9 mouse cellular contexts compared by ENCODE assay signal in genomic region chr13:83719635-83720291, GRCm38 (mm10).
DNase-seq lines count a peak whose midpoint lies in the region; ATAC-seq and TF ChIP-seq lines count a peak whose summit lies in the region.
"Had no signal": no experiment of that assay in that cellular context is flagged by ENCODE, and none has a peak within 500 bp of the region (broad histone marks: within the 10 kb centered on the region; RNA-seq: fewer than 3 reads in every experiment).

No protein-coding gene starts in this region.

- ATAC-seq in embryonic facial prominence, embryonic 11.5 days (replicated peaks; ENCODE audit: insufficient number of reproducible peaks, low FRiP score, low TSS enrichment, low read depth): no peak
- ATAC-seq in hindbrain, postnatal 0 days: no peak
- ATAC-seq in CD4-positive, CD25-positive, alpha-beta regulatory T cell, adult 4 months: no peak

- H3K4me2 ChIP-seq in embryonic facial prominence, embryonic 11.5 days (ENCODE audit: low read depth, low read length): no peak overlapping the region
- H3K4me2 ChIP-seq in hindbrain, postnatal 0 days (ENCODE audit: low read depth, low read length): peak overlapping the region; percentile 89

- 4% methylated on average over 24 of the region's 24 CpGs for WGBS in embryonic facial prominence, embryonic 11.5 days
- WGBS in hindbrain, postnatal 0 days: 8% methylated on average over 24 of the region's 24 CpGs
- 3% methylated on average over 24 of the region's 24 CpGs for WGBS in olfactory bulb, adult 2 months

- no peaks in the 10 kb centered on the region for H3K9me3 ChIP-seq in embryonic facial prominence, embryonic 11.5 days (replicated peaks; ENCODE audit: control insufficient read depth, low read length)
- no peaks in the 10 kb centered on the region for H3K9me3 ChIP-seq in hindbrain, postnatal 0 days (ENCODE audit: low read length)

- peak; percentile 45 to 58 for DNase-seq in layer of hippocampus, postnatal 14 days (ENCODE audit: low spot score in 2 of 2)
- DNase-seq in layer of hippocampus, adult 9-11 months: no peak
- DNase-seq in embryonic facial prominence, embryonic 11.5 days (ENCODE audit: low spot score): peak; percentile 26
- DNase-seq in hindbrain, postnatal 0 days (ENCODE audit: low spot score): peak; percentile 75
- DNase-seq in c-Kit-positive CD71-positive TER-119-positive erythroid progenitor cells, embryonic 14.5 days (ENCODE audit: low spot score): no peak
- DNase-seq in kidney, adult 8-10 months: no peak
- DNase-seq: gastrocnemius, postnatal 10 days had no signal

- H3K27me3 ChIP-seq in embryonic facial prominence, embryonic 11.5 days (ENCODE audit: control insufficient read depth, insufficient read depth, low read length): peaks cover 74% of the 10 kb centered on the region
- no peaks in the 10 kb centered on the region for H3K27me3 ChIP-seq in hindbrain, postnatal 0 days (ENCODE audit: insufficient read depth, low read length)

- H3K4me3 ChIP-seq in embryonic facial prominence, embryonic 11.5 days (ENCODE audit: low read depth, low read length): no peak overlapping the region
- peak overlapping the region; percentile 79 for H3K4me3 ChIP-seq in hindbrain, postnatal 0 days (ENCODE audit: low read length)
- peak overlapping the region; percentile 43 for H3K4me3 ChIP-seq in olfactory bulb, adult 2 months (ENCODE audit: insufficient read depth, low read depth, low read length)

- H3K4me1 ChIP-seq in embryonic facial prominence, embryonic 11.5 days (ENCODE audit: control insufficient read depth, insufficient read depth, low read length): no peaks in the 10 kb centered on the region
- H3K4me1 ChIP-seq in hindbrain, postnatal 0 days (ENCODE audit: insufficient read depth, low read length): peaks cover 7% of the 10 kb centered on the region; the same call in 1 of the 2 replicates
- H3K4me1 ChIP-seq in olfactory bulb, adult 2 months (ENCODE audit: control insufficient read depth, insufficient read depth, low read length): no peaks in the 10 kb centered on the region

- TF ChIP-seq CTCF in hindbrain, postnatal 0 days (IDR thresholded peaks at IDR 0.05; ENCODE audit: low read depth): no peak
- TF ChIP-seq CTCF in olfactory bulb, adult 2 months (IDR thresholded peaks at IDR 0.05; ENCODE audit: insufficient read depth, low read depth, low read length): no peak

- no peak overlapping the region for H3K9ac ChIP-seq in embryonic facial prominence, embryonic 11.5 days (replicated peaks; ENCODE audit: low read length)
- H3K9ac ChIP-seq in hindbrain, postnatal 0 days (replicated peaks; ENCODE audit: low read length): peak overlapping the region; percentile 100

- TF ChIP-seq POLR2A in olfactory bulb, adult 2 months (IDR thresholded peaks at IDR 0.05; ENCODE audit: insufficient read depth, low read depth, low read length): no peak

- no peak overlapping the region for H3K27ac ChIP-seq in embryonic facial prominence, embryonic 11.5 days (replicated peaks; ENCODE audit: low read depth, low read length)
- H3K27ac ChIP-seq in hindbrain, postnatal 0 days: peak overlapping the region; percentile 99
- H3K27ac ChIP-seq in olfactory bulb, adult 2 months (ENCODE audit: insufficient read depth, low read depth, low read length): peak overlapping the region; percentile 100

- H3K36me3 ChIP-seq in embryonic facial prominence, embryonic 11.5 days (replicated peaks; ENCODE audit: control insufficient read depth, insufficient read depth, low read depth, low read length): no peaks in the 10 kb centered on the region
- no peaks in the 10 kb centered on the region for H3K36me3 ChIP-seq in hindbrain, postnatal 0 days (ENCODE audit: insufficient read depth, low read length)

Comparison
In these comparisons a context has a peak if more than half of its experiments do, and no peak if none do; other contexts are left out.
1. DNase-seq: peak in layer of hippocampus, postnatal 14 days (2 of 2), embryonic facial prominence, embryonic 11.5 days (single experiment) and hindbrain, postnatal 0 days (single experiment); none in layer of hippocampus, adult 9-11 months (single experiment), c-Kit-positive CD71-positive TER-119-positive erythroid progenitor cells, embryonic 14.5 days (single experiment) and kidney, adult 8-10 months (0 of 2).